ENCODE assay signal across 9 mouse cellular contexts in genomic region chr7:4901171-4901570, GRCm38 (mm10). TPM values are rescaled to one million over a fixed set of nuclear protein-coding genes. Genes with fewer than 3 reads are reported as not detected.
DNase-seq lines count a peak whose midpoint lies in the region; ATAC-seq lines count a peak whose summit lies in the region.
"Had no signal": no experiment of that assay in that cellular context is flagged by ENCODE, and none has a peak within 500 bp of the region (broad histone marks: within the 10 kb centered on the region; RNA-seq: fewer than 3 reads in every experiment).

No protein-coding gene starts in this region.

- H3K9ac ChIP-seq in heart, embryonic 13.5 days = no peak overlapping the region
- H3K9ac ChIP-seq: limb, embryonic 13.5 days had no signal

- H3K27me3 ChIP-seq in heart, embryonic 13.5 days (replicated peaks) = peaks cover 5% of the 10 kb centered on the region; the same call in 1 of the 2 replicates

- no peak for ATAC-seq in heart, embryonic 13.5 days (ENCODE audit: extremely low read depth, insufficient number of reproducible peaks, low FRiP score, low TSS enrichment)
- ATAC-seq in frontal cortex, adult (ENCODE audit: low TSS enrichment) = no peak

- H3K4me3 ChIP-seq in heart, embryonic 13.5 days = peak overlapping the region; percentile 49
- H3K4me3 ChIP-seq: limb, embryonic 13.5 days had no signal

- H3K9me3 ChIP-seq in heart, embryonic 13.5 days = peaks cover 4% of the 10 kb centered on the region; the same call in 1 of the 2 replicates

- DNase-seq in heart, adult 18-20 months = no peak
- DNase-seq in A20 (ENCODE audit: low read depth, low spot score) (peak; percentile 61), R1 (ENCODE audit: low read depth, low spot score) (peak; percentile 96), liver (peak; percentile 79)
- DNase-seq in thymus, postnatal 14 days = peak; percentile 59
- DNase-seq in layer of hippocampus, adult 8-10 months (ENCODE audit: low spot score in 2 of 2) = no peak

- no peaks in the 10 kb centered on the region for H3K36me3 ChIP-seq in heart, embryonic 13.5 days
- H3K36me3 ChIP-seq: limb, embryonic 13.5 days had no signal

- WGBS in heart, embryonic 13.5 days = 50% methylated on average over 8 of the region's 8 CpGs

- peak overlapping the region; percentile 71 for H3K4me2 ChIP-seq in heart, embryonic 13.5 days

- H3K4me1 ChIP-seq in heart, embryonic 13.5 days = peaks cover 18% of the 10 kb centered on the region

- peak overlapping the region; percentile 87; the same call in 1 of the 2 replicates for H3K27ac ChIP-seq in heart, embryonic 13.5 days (replicated peaks)
- H3K27ac ChIP-seq: limb, embryonic 13.5 days had no signal

RNA-seq across cellular contexts. Expression of gene Gm36210, which starts 5.1 kb away (rescaled TPM):
- 0.27 TPM in 1 of 2 replicates, not detected in the other for polyA plus RNA-seq in heart, embryonic 13.5 days (2015; fragmentation: Nextera tagmentation; extraction: Ambion mirVana)
- total RNA-seq in heart, adult 18-20 months (2021) = not detected
- under 1 TPM; 0.29 to 0.77 (median 0.39) TPM for total RNA-seq in layer of hippocampus, adult 8-10 months (2022)
- polyA plus RNA-seq: limb, embryonic 13.5 days had no signal

RNA-seq across cellular contexts. Expression of gene Zfp628, which starts 13.8 kb away (rescaled TPM):
- polyA plus RNA-seq in heart, embryonic 13.5 days (2015; fragmentation: Nextera tagmentation; extraction: Ambion mirVana) = 2.4 and 2.9 TPM in 2 replicates
- 1 to 10 TPM; 5.3 to 6.4 TPM for total RNA-seq in heart, adult 18-20 months (2021)
- 10 to 100 TPM; 13.0 to 15.3 (median 13.9) TPM for total RNA-seq in layer of hippocampus, adult 8-10 months (2022)

RNA-seq across cellular contexts. Expression of gene Nat14, which starts 20.7 kb away (rescaled TPM):
- polyA plus RNA-seq in heart, embryonic 13.5 days (2015; fragmentation: Nextera tagmentation; extraction: Ambion mirVana) = 4.2 and 5.8 TPM in 2 replicates
- total RNA-seq in heart, adult 18-20 months (2021) = 1 to 10 TPM; 4.2 to 6.1 TPM
- 100 to 1,000 TPM in 2 of 4 experiments, 10 to 100 TPM in 2; 89.9 to 111 (median 102) TPM for total RNA-seq in layer of hippocampus, adult 8-10 months (2022)

RNA-seq across cellular contexts. Expression of gene Isoc2a, which starts 24.2 kb away (rescaled TPM):
- 1.4 TPM in 2 replicates for polyA plus RNA-seq in heart, embryonic 13.5 days (2015; fragmentation: Nextera tagmentation; extraction: Ambion mirVana)
- total RNA-seq in heart, adult 18-20 months (2021) = 10 to 100 TPM; 55.3 to 57.3 TPM
- 10 to 100 TPM; 13.7 to 16.0 (median 14.2) TPM for total RNA-seq in layer of hippocampus, adult 8-10 months (2022)

RNA-seq across cellular contexts. Expression of gene Ssc5d, which starts 24.4 kb away (rescaled TPM):
- 1.5 and 2.0 TPM in 2 replicates for polyA plus RNA-seq in heart, embryonic 13.5 days (2015; fragmentation: Nextera tagmentation; extraction: Ambion mirVana)
- 1 to 10 TPM; 2.0 to 2.4 TPM for total RNA-seq in heart, adult 18-20 months (2021)
- 1 to 10 TPM; 2.8 to 5.1 (median 4.2) TPM for total RNA-seq in layer of hippocampus, adult 8-10 months (2022)

Comparison
In these comparisons a context has a peak if more than half of its experiments do, and no peak if none do; other contexts are left out.
1. DNase-seq: peak in A20 (single experiment), R1 (single experiment), liver (single experiment) and thymus, postnatal 14 days (single experiment); none in heart, adult 18-20 months (0 of 2) and layer of hippocampus, adult 8-10 months (0 of 2).
2. RNA of gene Nat14, which starts 20.7 kb away (total RNA-seq): 89.9 to 111 TPM in layer of hippocampus, adult 8-10 months; 4.2 to 6.1 TPM in heart, adult 18-20 months; every median in the first group is over 10 times any median in the second.